Mouse (Mus musculus): ENCODE data around the gene Hsd3b7. TPM values are rescaled to one million over a fixed set of nuclear protein-coding genes. Genes with fewer than 3 reads are reported as not detected.
A peak's percentile ranks its signal among the peaks of the same experiment; 100 is the strongest.
"Not testable (repeated sequence)": the region's sequence is repeated elsewhere in the genome, so short reads cannot be mapped to it uniquely, and the experiment has no call there.

Hsd3b7 gene
- polyA plus RNA-seq, 1 experiment: 30.1 TPM

DNA sequence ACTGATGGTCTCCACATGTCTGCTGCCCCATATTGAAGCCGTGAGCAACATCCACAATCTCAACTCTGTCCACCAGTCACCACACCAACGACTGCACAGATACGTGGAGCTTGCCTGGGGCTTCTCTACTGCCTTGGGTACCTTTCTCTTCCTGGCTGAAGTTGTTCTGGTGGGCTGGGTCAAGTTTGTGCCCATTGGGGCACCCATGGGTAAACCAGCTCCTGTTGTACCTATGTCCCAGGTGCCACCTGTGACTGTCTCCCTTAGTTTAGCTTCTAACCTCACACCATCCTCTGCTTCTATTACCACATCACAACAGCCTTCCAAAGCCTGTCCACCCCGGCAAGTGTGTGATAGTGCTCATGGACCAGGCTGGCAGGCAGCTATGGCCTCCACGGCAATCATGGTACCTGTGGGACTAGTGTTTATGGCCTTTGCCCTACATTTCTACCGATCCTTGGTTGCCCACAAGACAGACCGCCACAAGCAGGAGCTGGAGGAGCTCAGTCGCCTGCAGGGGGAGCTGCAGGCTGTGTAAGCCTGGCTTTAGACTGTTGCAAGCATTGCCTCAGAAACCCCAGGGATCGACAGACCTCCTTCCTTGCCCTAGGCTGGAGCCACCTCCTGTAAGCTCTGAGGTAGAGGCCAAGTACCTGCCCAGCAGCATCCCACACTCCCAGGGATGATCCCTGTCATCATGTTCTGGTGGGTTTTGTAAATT is 26.6 kb upstream of the Hsd3b7 start:
- Histone ChIP-seq H3K4me1 (replicated peaks; ENCODE audit: control insufficient read depth, insufficient read depth, low read length) (peaks cover 30% of the 10 kb centered on the region), H3K27me3 (ENCODE audit: control insufficient read depth, insufficient read depth, low read length) (no peaks in the 10 kb centered on the region), H3K27ac (ENCODE audit: control insufficient read depth, insufficient read depth, low read length) (no peak overlapping the region), H3K36me3 (ENCODE audit: control insufficient read depth, insufficient read depth, low read length) (no peaks in the 10 kb centered on the region), H3K4me3 (ENCODE audit: control insufficient read depth, insufficient read depth, low read length) (no peak overlapping the region)
- peak; percentile 70 for DNase-seq
- 36% methylated on average over 9 of the region's 9 CpGs for WGBS
- TF ChIP-seq POLR2A (IDR thresholded peaks at IDR 0.05; ENCODE audit: control insufficient read depth, extremely low read depth, insufficient read depth, low read length, poor library complexity) (no peak), CTCF (IDR thresholded peaks at IDR 0.05; ENCODE audit: borderline replicate concordance, control insufficient read depth, extremely low read depth, insufficient read depth, low read length, poor library complexity) (peak; percentile 95)

DNA sequence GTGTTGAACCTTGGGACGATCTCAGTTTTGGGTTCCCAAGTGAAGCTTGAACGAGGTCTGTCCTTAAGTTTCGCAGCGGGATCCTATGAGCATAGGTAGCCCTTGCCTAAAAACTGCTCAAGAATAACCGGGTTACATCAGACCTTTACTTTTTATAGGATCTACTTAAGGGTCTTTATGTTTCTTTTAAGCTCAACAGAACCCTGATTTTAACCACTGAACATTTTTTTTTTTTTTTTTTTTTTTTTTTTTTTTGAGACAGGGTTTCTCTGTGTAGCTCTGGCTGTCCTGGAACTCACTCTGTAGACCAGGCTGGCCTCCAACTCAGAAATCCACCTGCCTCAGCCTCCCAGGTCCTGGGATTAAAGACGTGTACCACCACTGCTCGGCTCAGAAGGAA is 24.6 kb upstream of the Hsd3b7 start:
- DNase-seq; H3K4me3 ChIP-seq (ENCODE audit: control insufficient read depth, insufficient read depth, low read length); H3K36me3 ChIP-seq (ENCODE audit: control insufficient read depth, insufficient read depth, low read length); H3K27me3 ChIP-seq (ENCODE audit: control insufficient read depth, insufficient read depth, low read length); H3K27ac ChIP-seq (ENCODE audit: control insufficient read depth, insufficient read depth, low read length): not testable (repeated sequence)
- H3K4me1 ChIP-seq (replicated peaks; ENCODE audit: control insufficient read depth, insufficient read depth, low read length): peaks cover 11% of the 10 kb centered on the region
- whole genome bisulfite sequencing: 71% methylated on average over 7 of the region's 7 CpGs

DNA sequence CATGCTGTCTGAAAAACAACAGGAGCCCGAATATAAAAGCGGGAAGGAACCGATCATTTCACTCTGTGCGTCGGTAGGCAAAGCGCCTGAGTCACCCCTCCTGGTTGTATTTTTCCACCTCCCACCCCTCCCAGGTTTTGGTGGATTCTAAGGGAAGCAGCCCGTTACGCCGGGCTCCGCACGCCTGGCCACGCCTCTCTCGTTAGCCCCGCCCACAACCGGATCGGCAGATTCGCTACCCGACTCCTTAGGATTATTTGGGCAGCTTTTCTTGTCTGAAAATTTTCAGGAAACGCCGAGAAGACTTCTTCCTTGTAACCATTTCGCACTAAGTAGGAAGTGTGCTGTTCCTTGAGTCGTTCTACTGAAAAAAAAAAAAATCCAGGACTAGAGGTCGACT is 24.0 kb upstream of the Hsd3b7 start, which contains the start of gene Setd1a:
Setd1a (plus strand) TSS at position 245 of the 400 bp plus-strand sequence.
- no peak for TF ChIP-seq CTCF (IDR thresholded peaks at IDR 0.05; ENCODE audit: borderline replicate concordance, control insufficient read depth, extremely low read depth, insufficient read depth, low read length, poor library complexity)
- no peak for TF ChIP-seq POLR2A (IDR thresholded peaks at IDR 0.05; ENCODE audit: control insufficient read depth, extremely low read depth, insufficient read depth, low read length, poor library complexity)
- under 1% methylated on average over 23 of the region's 23 CpGs for WGBS
- peak within 1 kb of the TSS; percentile 75 for H3K27ac ChIP-seq (ENCODE audit: control insufficient read depth, insufficient read depth, low read length)
- H3K4me1 ChIP-seq (replicated peaks; ENCODE audit: control insufficient read depth, insufficient read depth, low read length): peaks cover 7% of the 10 kb centered on the region
- peak; percentile 82 for DNase-seq
- H3K4me3 ChIP-seq (ENCODE audit: control insufficient read depth, insufficient read depth, low read length): peak within 1 kb of the TSS; percentile 70
- no peaks in the 10 kb centered on the region for H3K27me3 ChIP-seq (ENCODE audit: control insufficient read depth, insufficient read depth, low read length)
- peaks cover 14% of the 10 kb centered on the region for H3K36me3 ChIP-seq (ENCODE audit: control insufficient read depth, insufficient read depth, low read length)

DNA sequence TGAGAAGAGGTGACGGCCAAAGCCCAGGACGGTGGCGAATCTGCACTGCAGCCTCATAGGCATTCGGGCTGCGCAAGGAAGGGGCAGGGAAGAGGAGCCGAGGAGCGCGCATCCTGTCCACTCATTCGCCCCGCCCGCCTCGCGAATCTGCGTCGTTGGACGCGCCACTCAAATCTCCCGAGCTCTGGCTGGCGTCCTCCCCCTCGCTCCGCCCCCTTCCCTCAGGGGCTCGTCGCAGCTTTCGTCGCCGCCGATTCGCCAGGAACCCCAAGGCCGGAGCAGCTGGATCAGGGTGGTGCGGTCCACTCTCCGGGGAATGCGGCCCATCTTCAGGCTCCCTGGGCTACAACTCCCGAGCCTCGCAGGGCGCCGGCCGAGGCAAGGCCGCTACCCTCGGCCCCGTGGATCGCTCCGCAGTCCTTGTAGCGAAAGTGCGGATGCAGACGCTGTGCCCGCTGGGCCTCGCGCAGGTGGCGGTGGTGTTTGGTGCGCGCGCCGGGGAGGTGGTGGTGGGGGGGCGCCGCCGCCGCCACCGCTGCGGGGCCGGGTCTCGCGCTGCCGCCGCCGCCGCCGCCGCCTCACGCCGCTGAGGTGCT is 23.4 kb upstream of the Hsd3b7 start:
- Histone ChIP-seq H3K27ac (ENCODE audit: control insufficient read depth, insufficient read depth, low read length) (peak overlapping the region; percentile 75), H3K36me3 (ENCODE audit: control insufficient read depth, insufficient read depth, low read length) (peaks cover 20% of the 10 kb centered on the region), H3K4me1 (replicated peaks; ENCODE audit: control insufficient read depth, insufficient read depth, low read length) (peaks cover 5% of the 10 kb centered on the region), H3K27me3 (ENCODE audit: control insufficient read depth, insufficient read depth, low read length) (no peaks in the 10 kb centered on the region), H3K4me3 (ENCODE audit: control insufficient read depth, insufficient read depth, low read length) (peak overlapping the region; percentile 70)
- peak; percentile 93 for DNase-seq
- peak; percentile 49; the same call in 1 of the 2 replicates for TF ChIP-seq POLR2A (IDR thresholded peaks at IDR 0.05; ENCODE audit: control insufficient read depth, extremely low read depth, insufficient read depth, low read length, poor library complexity)
- TF ChIP-seq CTCF (IDR thresholded peaks at IDR 0.05; ENCODE audit: borderline replicate concordance, control insufficient read depth, extremely low read depth, insufficient read depth, low read length, poor library complexity): no peak
- WGBS: under 1% methylated on average over 70 of the region's 70 CpGs

GRCm38 (mm10) chr7:127777474-127778266 is 22.7 kb upstream of the Hsd3b7 start:
- TF ChIP-seq POLR2A (IDR thresholded peaks at IDR 0.05; ENCODE audit: control insufficient read depth, extremely low read depth, insufficient read depth, low read length, poor library complexity) (no peak), CTCF (IDR thresholded peaks at IDR 0.05; ENCODE audit: borderline replicate concordance, control insufficient read depth, extremely low read depth, insufficient read depth, low read length, poor library complexity) (no peak)
- DNase-seq: peak; percentile 54
- Histone ChIP-seq H3K27ac (ENCODE audit: control insufficient read depth, insufficient read depth, low read length) (no peak overlapping the region), H3K4me1 (replicated peaks; ENCODE audit: control insufficient read depth, insufficient read depth, low read length) (peaks cover 5% of the 10 kb centered on the region), H3K36me3 (ENCODE audit: control insufficient read depth, insufficient read depth, low read length) (peaks cover 27% of the 10 kb centered on the region), H3K27me3 (ENCODE audit: control insufficient read depth, insufficient read depth, low read length) (no peaks in the 10 kb centered on the region), H3K4me3 (ENCODE audit: control insufficient read depth, insufficient read depth, low read length) (peak overlapping the region; percentile 70)
- 3% methylated on average over 66 of the region's 66 CpGs for WGBS

DNA sequence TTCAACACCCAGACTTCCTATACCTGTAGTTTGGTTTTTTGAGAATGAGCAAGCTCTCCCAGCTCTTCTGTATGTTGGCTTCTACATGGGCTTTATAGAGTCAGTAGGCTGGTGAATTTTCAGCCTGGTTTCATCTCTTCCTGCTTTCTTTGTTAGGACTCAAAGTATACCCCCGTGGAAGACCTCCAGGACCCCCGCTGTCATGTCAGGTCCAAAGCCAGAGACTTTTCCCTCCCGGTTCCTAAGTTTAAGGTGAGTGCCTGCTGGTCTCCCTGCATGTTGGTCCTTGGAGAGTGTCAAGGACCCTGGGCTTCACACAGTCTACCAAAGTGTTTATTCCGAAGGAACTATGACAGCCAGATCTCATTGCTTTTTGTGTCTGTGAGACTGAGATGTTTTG is 22.1 kb upstream of the Hsd3b7 start:
- TF ChIP-seq POLR2A (IDR thresholded peaks at IDR 0.05; ENCODE audit: control insufficient read depth, extremely low read depth, insufficient read depth, low read length, poor library complexity) (no peak), CTCF (IDR thresholded peaks at IDR 0.05; ENCODE audit: borderline replicate concordance, control insufficient read depth, extremely low read depth, insufficient read depth, low read length, poor library complexity) (no peak)
- no peak for DNase-seq
- H3K27ac ChIP-seq (ENCODE audit: control insufficient read depth, insufficient read depth, low read length): no peak overlapping the region
- H3K36me3 ChIP-seq (ENCODE audit: control insufficient read depth, insufficient read depth, low read length): peaks cover 29% of the 10 kb centered on the region
- peaks cover 5% of the 10 kb centered on the region for H3K4me1 ChIP-seq (replicated peaks; ENCODE audit: control insufficient read depth, insufficient read depth, low read length)
- no peak overlapping the region for H3K4me3 ChIP-seq (ENCODE audit: control insufficient read depth, insufficient read depth, low read length)
- WGBS: 83% methylated on average over 4 of the region's 4 CpGs
- no peaks in the 10 kb centered on the region for H3K27me3 ChIP-seq (ENCODE audit: control insufficient read depth, insufficient read depth, low read length)
